Mouse (Mus musculus) hindbrain, embryonic 10.5 days (tissue): ENCODE measurements at regions not wholly inside any gene's neighbourhood (a gene's known extent, or its start where the extent isn't known, plus 50 kb on each side); places are given as distances from the start of the nearest gene placed in this dataset.

ENCODE experiments used
- DNase-seq: peaks from one replicate; pipeline ENCODE4 v3.0.0-alpha.2; 2017; ENCODE audit warnings: low spot score
- H3K27ac ChIP-seq: fragments of 300-500 bp; sonication (generic); 2 replicates; pipeline ENCODE4 v1.5.1; 2016; ENCODE audit warnings: mild to moderate bottlenecking, moderate library complexity
- H3K27me3 ChIP-seq: fragments of 300-500 bp; sonication (generic); 2 replicates; pipeline ENCODE4 v1.6.1; 2016; ENCODE audit warnings: mild to moderate bottlenecking; ENCODE audit not compliant: poor library complexity, insufficient read depth, severe bottlenecking
- H3K36me3 ChIP-seq: fragments of 300-500 bp; sonication (generic); 2 replicates; pipeline ENCODE4 v1.6.1; 2016; ENCODE audit warnings: mild to moderate bottlenecking, moderate library complexity
- H3K4me1 ChIP-seq: fragments of 300-500 bp; sonication (generic); replicated peaks from 2 replicates; pipeline ENCODE4 v1.6.1; 2016; ENCODE audit warnings: mild to moderate bottlenecking
- H3K4me3 ChIP-seq: fragments of 300-500 bp; sonication (generic); 2 replicates; pipeline ENCODE4 v1.5.1; 2016; ENCODE audit warnings: mild to moderate bottlenecking, moderate library complexity
- H3K9me3 ChIP-seq: fragments of 300-500 bp; sonication (generic); 2 replicates; pipeline ENCODE4 v1.6.1; 2016; ENCODE audit warnings: mild to moderate bottlenecking, moderate library complexity
- WGBS: fragments of 180-500 bp; shearing (Covaris S2); methylation state at CpG from one replicate; pipeline ENCODE4 v1.1.7; 2016; 5-methylcytosine and 5-hydroxymethylcytosine counted together

GRCm38 (mm10) chr4:89399277-89399676 is 88.4 kb upstream of the Cdkn2b start:
- no peak for DNase-seq
- no peaks in the 10 kb centered on the region for H3K9me3 ChIP-seq

GRCm38 (mm10) chr4:89396020-89396419 is 85.2 kb upstream of the Cdkn2b start:
- no peak overlapping the region for H3K4me3 ChIP-seq
- H3K27ac ChIP-seq = no peak overlapping the region
- H3K9me3 ChIP-seq = no peaks in the 10 kb centered on the region
- H3K4me1 ChIP-seq = no peaks in the 10 kb centered on the region
- no peaks in the 10 kb centered on the region for H3K27me3 ChIP-seq
- WGBS = 90% methylated on average over 2 of the region's 2 CpGs
- no peaks in the 10 kb centered on the region for H3K36me3 ChIP-seq
- DNase-seq = no peak

More at GRCm38 (mm10) chr4:89399277-89399676, 88.4 kb upstream of the Cdkn2b start:
- no peaks in the 10 kb centered on the region for H3K4me1 ChIP-seq
- no peak overlapping the region for H3K4me3 ChIP-seq
- no peaks in the 10 kb centered on the region for H3K27me3 ChIP-seq
- no peak overlapping the region for H3K27ac ChIP-seq
- H3K36me3 ChIP-seq = no peaks in the 10 kb centered on the region
- WGBS = 70% methylated on average over 2 of the region's 2 CpGs

- Histone ChIP-seq H3K27me3 (no peaks in the 10 kb centered on the region), H3K4me3 (no peak overlapping the region), H3K4me1 (no peaks in the 10 kb centered on the region), H3K27ac (no peak overlapping the region), H3K36me3 (no peaks in the 10 kb centered on the region), H3K9me3 (no peaks in the 10 kb centered on the region)
- DNase-seq = no peak
These were observed 84.5 kb upstream of the Cdkn2b start for GRCm38 (mm10) chr4:89395336-89395735.

GRCm38 (mm10) chr4:89393251-89393711 is 82.4 kb upstream of the Cdkn2b start:
- 89% methylated on average over 2 of the region's 2 CpGs for WGBS

GRCm38 (mm10) chr4:89392791-89393190 is 82.0 kb upstream of the Cdkn2b start:
- Histone ChIP-seq H3K4me3 (no peak overlapping the region), H3K27me3 (no peaks in the 10 kb centered on the region), H3K36me3 (no peaks in the 10 kb centered on the region), H3K4me1 (no peaks in the 10 kb centered on the region), H3K9me3 (no peaks in the 10 kb centered on the region), H3K27ac (no peak overlapping the region)
- no peak for DNase-seq

More at GRCm38 (mm10) chr4:89393251-89393711, 82.4 kb upstream of the Cdkn2b start:
- no peak for DNase-seq
- no peaks in the 10 kb centered on the region for H3K36me3 ChIP-seq
- no peak overlapping the region for H3K4me3 ChIP-seq
- no peaks in the 10 kb centered on the region for H3K9me3 ChIP-seq
- no peak overlapping the region for H3K27ac ChIP-seq
- H3K27me3 ChIP-seq = no peaks in the 10 kb centered on the region
- H3K4me1 ChIP-seq = no peaks in the 10 kb centered on the region

GRCm38 (mm10) chr4:89391463-89392308 is 80.8 kb upstream of the Cdkn2b start:
- no peak for DNase-seq
- Histone ChIP-seq H3K27ac (no peak overlapping the region), H3K36me3 (no peaks in the 10 kb centered on the region), H3K9me3 (no peaks in the 10 kb centered on the region), H3K27me3 (no peaks in the 10 kb centered on the region), H3K4me1 (no peaks in the 10 kb centered on the region), H3K4me3 (no peak overlapping the region)
- 90% methylated on average over 9 of the region's 9 CpGs for WGBS

- no peaks in the 10 kb centered on the region for H3K9me3 ChIP-seq
- H3K4me1 ChIP-seq = no peaks in the 10 kb centered on the region
- no peaks in the 10 kb centered on the region for H3K27me3 ChIP-seq
- no peaks in the 10 kb centered on the region for H3K36me3 ChIP-seq
- H3K4me3 ChIP-seq = no peak overlapping the region
- 92% methylated on average over 3 of the region's 3 CpGs for WGBS
- H3K27ac ChIP-seq = no peak overlapping the region
- no peak for DNase-seq
These were observed 72.7 kb upstream of the Cdkn2b start for GRCm38 (mm10) chr4:89383548-89383947.

GRCm38 (mm10) chr4:89382434-89382976 is 71.7 kb upstream of the Cdkn2b start:
- H3K4me1 ChIP-seq = no peaks in the 10 kb centered on the region
- 89% methylated on average over 4 of the region's 4 CpGs for WGBS
- H3K27ac ChIP-seq = no peak overlapping the region

GRCm38 (mm10) chr4:89381763-89382162 is 70.9 kb upstream of the Cdkn2b start:
- H3K36me3 ChIP-seq = no peaks in the 10 kb centered on the region
- WGBS = 93% methylated on average over 2 of the region's 2 CpGs
- no peaks in the 10 kb centered on the region for H3K4me1 ChIP-seq
- no peaks in the 10 kb centered on the region for H3K9me3 ChIP-seq
- no peak overlapping the region for H3K4me3 ChIP-seq
- H3K27me3 ChIP-seq = no peaks in the 10 kb centered on the region
- H3K27ac ChIP-seq = no peak overlapping the region
- DNase-seq = no peak

More at GRCm38 (mm10) chr4:89382434-89382976, 71.7 kb upstream of the Cdkn2b start:
- no peaks in the 10 kb centered on the region for H3K27me3 ChIP-seq
- H3K4me3 ChIP-seq = no peak overlapping the region
- no peaks in the 10 kb centered on the region for H3K36me3 ChIP-seq
- no peak for DNase-seq
- H3K9me3 ChIP-seq = no peaks in the 10 kb centered on the region

- Histone ChIP-seq H3K36me3 (no peaks in the 10 kb centered on the region), H3K4me1 (no peaks in the 10 kb centered on the region), H3K27ac (no peak overlapping the region), H3K27me3 (no peaks in the 10 kb centered on the region), H3K9me3 (no peaks in the 10 kb centered on the region), H3K4me3 (no peak overlapping the region)
- DNase-seq = no peak
- 89% methylated on average over 5 of the region's 5 CpGs for WGBS
These were observed 70.2 kb upstream of the Cdkn2b start for GRCm38 (mm10) chr4:89381077-89381476.

GRCm38 (mm10) chr4:89380330-89380945 is 69.6 kb upstream of the Cdkn2b start:
- H3K36me3 ChIP-seq = no peaks in the 10 kb centered on the region
- no peak overlapping the region for H3K27ac ChIP-seq
- no peak for DNase-seq
- no peak overlapping the region for H3K4me3 ChIP-seq
- WGBS = 96% methylated on average over 8 of the region's 8 CpGs
- H3K27me3 ChIP-seq = no peaks in the 10 kb centered on the region
- no peaks in the 10 kb centered on the region for H3K4me1 ChIP-seq
- H3K9me3 ChIP-seq = no peaks in the 10 kb centered on the region

GRCm38 (mm10) chr4:89379622-89380329 is 68.9 kb upstream of the Cdkn2b start:
- DNase-seq = no peak
- Histone ChIP-seq H3K27ac (no peak overlapping the region), H3K4me1 (no peaks in the 10 kb centered on the region), H3K4me3 (no peak overlapping the region), H3K27me3 (no peaks in the 10 kb centered on the region), H3K36me3 (no peaks in the 10 kb centered on the region), H3K9me3 (no peaks in the 10 kb centered on the region)
- 88% methylated on average over 6 of the region's 6 CpGs for WGBS

GRCm38 (mm10) chr4:89372631-89373030 is 61.8 kb upstream of the Cdkn2b start:
- no peaks in the 10 kb centered on the region for H3K27me3 ChIP-seq
- no peaks in the 10 kb centered on the region for H3K4me1 ChIP-seq
- H3K4me3 ChIP-seq = no peak overlapping the region
- no peaks in the 10 kb centered on the region for H3K36me3 ChIP-seq
- no peaks in the 10 kb centered on the region for H3K9me3 ChIP-seq
- whole genome bisulfite sequencing = 88% methylated on average over 6 of the region's 6 CpGs
- H3K27ac ChIP-seq = no peak overlapping the region
- no peak for DNase-seq
